Mouse (Mus musculus): ENCODE measurements around the gene Abcf2. TPM values are rescaled to one million over a fixed set of nuclear protein-coding genes. Genes with fewer than 3 reads are reported as not detected.
A peak's percentile ranks its signal among the peaks of the same experiment; 100 is the strongest.

Gene Abcf2
- polyA plus RNA-seq, 1 experiment from 2014 or later, result 82.7 TPM

GRCm38 (mm10) chr5:24539571-24540296, 37.5 kb downstream of the Abcf2 start:
- H3K27ac ChIP-seq (ENCODE audit: low read length), result no peak overlapping the region
- 0 out of 2 replicates have a peak, but pooled peaks cover 4% of the 10 kb centered on the region for H3K27me3 ChIP-seq (replicated peaks; ENCODE audit: control insufficient read depth, insufficient read depth, low read length)
- H3K36me3 ChIP-seq (ENCODE audit: control insufficient read depth, insufficient read depth, low read length), result no peaks in the 10 kb centered on the region
- WGBS, result 83% methylated on average over 22 of the region's 22 CpGs
- H3K9me3 ChIP-seq (ENCODE audit: control insufficient read depth, low read length), result no peaks in the 10 kb centered on the region
- no peak for ATAC-seq
- H3K4me1 ChIP-seq (ENCODE audit: control insufficient read depth, insufficient read depth, low read length), result peaks cover 12% of the 10 kb centered on the region
- H3K4me2 ChIP-seq (ENCODE audit: low read depth, low read length), result no peak overlapping the region
- no peak overlapping the region for H3K4me3 ChIP-seq (ENCODE audit: low read length)
- H3K9ac ChIP-seq (ENCODE audit: low read depth, low read length), result no peak overlapping the region

DNA sequence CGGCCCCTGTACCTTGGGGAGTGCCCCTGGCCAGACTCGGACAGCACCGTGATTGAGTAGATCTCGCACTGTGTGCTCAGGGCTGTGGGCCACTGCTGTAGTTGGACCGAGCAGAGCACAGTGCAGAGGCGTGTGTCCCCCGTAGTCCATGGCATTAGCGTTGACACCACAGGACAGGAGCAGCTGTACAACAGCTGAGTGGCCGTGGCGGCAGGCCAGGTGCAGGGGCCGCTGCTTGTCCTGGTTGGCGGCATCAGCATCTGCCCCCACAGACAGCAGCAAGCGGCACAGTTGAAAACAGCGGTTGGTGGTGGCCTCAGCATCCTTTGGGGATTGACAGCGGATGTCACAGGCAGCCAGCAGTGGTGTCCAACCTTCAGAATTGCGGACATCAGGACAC, 39.6 kb downstream of the Abcf2 start:
- Histone ChIP-seq H3K36me3 (ENCODE audit: control insufficient read depth, insufficient read depth, low read length) (no peaks in the 10 kb centered on the region), H3K27me3 (replicated peaks; ENCODE audit: control insufficient read depth, insufficient read depth, low read length) (peaks cover 6% of the 10 kb centered on the region; the same call in 1 of the 2 replicates), H3K9ac (ENCODE audit: low read depth, low read length) (no peak overlapping the region), H3K27ac (ENCODE audit: low read length) (no peak overlapping the region), H3K4me1 (ENCODE audit: control insufficient read depth, insufficient read depth, low read length) (peaks cover 12% of the 10 kb centered on the region), H3K4me3 (ENCODE audit: low read length) (no peak overlapping the region), H3K9me3 (ENCODE audit: control insufficient read depth, low read length) (no peaks in the 10 kb centered on the region), H3K4me2 (ENCODE audit: low read depth, low read length) (no peak overlapping the region)
- 68% methylated on average over 16 of the region's 16 CpGs for WGBS
- ATAC-seq, result no peak

GRCm38 (mm10) chr5:24536511-24536910, 40.8 kb downstream of the Abcf2 start:
- WGBS, result 79% methylated on average over 5 of the region's 5 CpGs
- H3K4me3 ChIP-seq (ENCODE audit: low read length), result no peak overlapping the region
- H3K27ac ChIP-seq (ENCODE audit: low read length), result no peak overlapping the region
- H3K9me3 ChIP-seq (ENCODE audit: control insufficient read depth, low read length), result no peaks in the 10 kb centered on the region
- H3K36me3 ChIP-seq (ENCODE audit: control insufficient read depth, insufficient read depth, low read length), result no peaks in the 10 kb centered on the region
- no peak overlapping the region for H3K9ac ChIP-seq (ENCODE audit: low read depth, low read length)
- no peak overlapping the region for H3K4me2 ChIP-seq (ENCODE audit: low read depth, low read length)
- no peak for ATAC-seq
- H3K4me1 ChIP-seq (ENCODE audit: control insufficient read depth, insufficient read depth, low read length), result peaks cover 12% of the 10 kb centered on the region
- H3K27me3 ChIP-seq (replicated peaks; ENCODE audit: control insufficient read depth, insufficient read depth, low read length), result peaks cover 13% of the 10 kb centered on the region; the same call in 1 of the 2 replicates

- Histone ChIP-seq H3K4me2 (ENCODE audit: low read depth, low read length) (no peak overlapping the region), H3K9ac (ENCODE audit: low read depth, low read length) (no peak overlapping the region), H3K4me3 (ENCODE audit: low read length) (no peak overlapping the region), H3K36me3 (ENCODE audit: control insufficient read depth, insufficient read depth, low read length) (no peaks in the 10 kb centered on the region), H3K27ac (ENCODE audit: low read length) (no peak overlapping the region), H3K4me1 (ENCODE audit: control insufficient read depth, insufficient read depth, low read length) (peaks cover 5% of the 10 kb centered on the region), H3K27me3 (replicated peaks; ENCODE audit: control insufficient read depth, insufficient read depth, low read length) (peaks cover 20% of the 10 kb centered on the region; the same call in 1 of the 2 replicates), H3K9me3 (ENCODE audit: control insufficient read depth, low read length) (no peaks in the 10 kb centered on the region)
- WGBS, result 82% methylated on average over 3 of the region's 3 CpGs
- no peak for ATAC-seq
Measured at GRCm38 (mm10) chr5:24535731-24536130, 41.5 kb downstream of the Abcf2 start.

- Histone ChIP-seq H3K4me2 (ENCODE audit: low read depth, low read length) (no peak overlapping the region), H3K9me3 (ENCODE audit: control insufficient read depth, low read length) (no peaks in the 10 kb centered on the region), H3K36me3 (ENCODE audit: control insufficient read depth, insufficient read depth, low read length) (no peaks in the 10 kb centered on the region), H3K4me1 (ENCODE audit: control insufficient read depth, insufficient read depth, low read length) (no peaks in the 10 kb centered on the region), H3K9ac (ENCODE audit: low read depth, low read length) (no peak overlapping the region), H3K27ac (ENCODE audit: low read length) (no peak overlapping the region), H3K4me3 (ENCODE audit: low read length) (no peak overlapping the region), H3K27me3 (replicated peaks; ENCODE audit: control insufficient read depth, insufficient read depth, low read length) (peaks cover 21% of the 10 kb centered on the region)
- 52% methylated on average over 5 of the region's 5 CpGs for WGBS
- ATAC-seq, result no peak
Measured at GRCm38 (mm10) chr5:24534292-24534691, 43.0 kb downstream of the Abcf2 start.

- Histone ChIP-seq H3K4me2 (ENCODE audit: low read depth, low read length) (no peak overlapping the region), H3K4me1 (ENCODE audit: control insufficient read depth, insufficient read depth, low read length) (no peaks in the 10 kb centered on the region), H3K27ac (ENCODE audit: low read length) (no peak overlapping the region), H3K4me3 (ENCODE audit: low read length) (no peak overlapping the region), H3K36me3 (ENCODE audit: control insufficient read depth, insufficient read depth, low read length) (no peaks in the 10 kb centered on the region), H3K9me3 (ENCODE audit: control insufficient read depth, low read length) (no peaks in the 10 kb centered on the region), H3K9ac (ENCODE audit: low read depth, low read length) (no peak overlapping the region), H3K27me3 (replicated peaks; ENCODE audit: control insufficient read depth, insufficient read depth, low read length) (peaks cover 30% of the 10 kb centered on the region)
- 45% methylated on average over 11 of the region's 11 CpGs for WGBS
- no peak for ATAC-seq
Measured at GRCm38 (mm10) chr5:24533391-24533790, 43.9 kb downstream of the Abcf2 start.

DNA sequence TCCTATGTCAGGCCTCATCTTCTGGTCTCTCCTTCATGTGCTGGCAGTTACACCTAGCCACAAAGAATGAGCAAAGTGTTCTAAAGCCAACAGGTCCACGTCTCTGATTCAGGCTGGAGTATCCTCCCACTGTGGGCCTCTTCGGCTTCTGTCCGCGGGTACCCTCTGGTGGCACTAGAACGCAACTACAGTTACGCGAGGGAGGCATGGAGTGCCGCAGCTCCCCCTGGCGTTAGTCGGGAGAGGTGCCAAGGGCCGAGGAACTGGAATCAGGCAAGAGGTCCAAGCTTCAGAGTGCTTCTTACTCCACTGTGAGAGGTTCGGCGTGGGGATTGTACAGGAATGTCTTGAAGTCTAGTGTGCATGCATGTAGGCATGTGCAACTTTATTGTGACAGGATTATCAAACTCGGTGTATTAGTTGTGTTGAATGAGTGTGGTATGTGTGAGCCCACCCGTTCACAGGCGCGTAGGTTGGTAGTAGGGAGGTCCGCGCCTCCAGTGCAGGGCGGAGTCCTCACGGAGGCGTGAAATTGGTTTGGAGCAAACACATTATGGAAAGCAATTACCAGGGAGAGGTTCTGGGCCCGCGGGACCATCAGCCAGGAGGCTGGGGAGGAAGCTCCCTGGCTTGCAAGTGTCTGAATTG, 47.1 kb downstream of the Abcf2 start:
- Histone ChIP-seq H3K27ac (ENCODE audit: low read length) (no peak overlapping the region), H3K27me3 (replicated peaks; ENCODE audit: control insufficient read depth, insufficient read depth, low read length) (peaks cover 62% of the 10 kb centered on the region), H3K9ac (ENCODE audit: low read depth, low read length) (no peak overlapping the region), H3K4me3 (ENCODE audit: low read length) (no peak overlapping the region), H3K4me1 (ENCODE audit: control insufficient read depth, insufficient read depth, low read length) (peaks cover 14% of the 10 kb centered on the region), H3K9me3 (ENCODE audit: control insufficient read depth, low read length) (no peaks in the 10 kb centered on the region), H3K36me3 (ENCODE audit: control insufficient read depth, insufficient read depth, low read length) (no peaks in the 10 kb centered on the region), H3K4me2 (ENCODE audit: low read depth, low read length) (no peak overlapping the region)
- ATAC-seq, result peak; percentile 63
- WGBS, result 17% methylated on average over 24 of the region's 24 CpGs

- H3K4me2 ChIP-seq (ENCODE audit: low read depth, low read length), result no peak overlapping the region
- ATAC-seq, result no peak
- no peak overlapping the region for H3K4me3 ChIP-seq (ENCODE audit: low read length)
- H3K36me3 ChIP-seq (ENCODE audit: control insufficient read depth, insufficient read depth, low read length), result no peaks in the 10 kb centered on the region
- no peaks in the 10 kb centered on the region for H3K9me3 ChIP-seq (ENCODE audit: control insufficient read depth, low read length)
- no peak overlapping the region for H3K9ac ChIP-seq (ENCODE audit: low read depth, low read length)
- H3K27me3 ChIP-seq (replicated peaks; ENCODE audit: control insufficient read depth, insufficient read depth, low read length), result peaks cover 83% of the 10 kb centered on the region
- no peak overlapping the region for H3K27ac ChIP-seq (ENCODE audit: low read length)
- 15% methylated on average over 6 of the region's 6 CpGs for WGBS
- H3K4me1 ChIP-seq (ENCODE audit: control insufficient read depth, insufficient read depth, low read length), result peaks cover 14% of the 10 kb centered on the region
Measured at GRCm38 (mm10) chr5:24527780-24528179, 49.5 kb downstream of the Abcf2 start.

GRCm38 (mm10) chr5:24526889-24527230, 50.4 kb downstream of the Abcf2 start, which contains the start of gene Gbx1:
Gene Gbx1 (minus strand): TSS chr5:24527202.
- H3K27me3 ChIP-seq (replicated peaks; ENCODE audit: control insufficient read depth, insufficient read depth, low read length), result peaks cover 87% of the 10 kb centered on the region
- under 1% methylated on average over 28 of the region's 49 CpGs for WGBS
- no peaks in the 10 kb centered on the region for H3K36me3 ChIP-seq (ENCODE audit: control insufficient read depth, insufficient read depth, low read length)
- no peaks in the 10 kb centered on the region for H3K9me3 ChIP-seq (ENCODE audit: control insufficient read depth, low read length)
- peak; percentile 59; the same call in 1 of the 2 replicates for ATAC-seq
- peak within 1 kb of the TSS; percentile 90 for H3K4me2 ChIP-seq (ENCODE audit: low read depth, low read length)
- peaks cover 14% of the 10 kb centered on the region for H3K4me1 ChIP-seq (ENCODE audit: control insufficient read depth, insufficient read depth, low read length)
- H3K4me3 ChIP-seq (ENCODE audit: low read length), result peak within 1 kb of the TSS; percentile 49
- H3K27ac ChIP-seq (ENCODE audit: low read length), result no peak within 1 kb of the TSS
- peak within 1 kb of the TSS; percentile 43; the same call in 1 of the 2 replicates for H3K9ac ChIP-seq (ENCODE audit: low read depth, low read length)
